Mouse (Mus musculus) fibroblast of lung, adult 2 months (primary cell): ENCODE measurements around the gene Phlpp1.

Experiments used
- DNase-seq: peaks from one replicate; pipeline ENCODE4 v3.0.0-alpha.2; 2011; ENCODE audit warnings: low read depth

Phlpp1 gene

DNA sequence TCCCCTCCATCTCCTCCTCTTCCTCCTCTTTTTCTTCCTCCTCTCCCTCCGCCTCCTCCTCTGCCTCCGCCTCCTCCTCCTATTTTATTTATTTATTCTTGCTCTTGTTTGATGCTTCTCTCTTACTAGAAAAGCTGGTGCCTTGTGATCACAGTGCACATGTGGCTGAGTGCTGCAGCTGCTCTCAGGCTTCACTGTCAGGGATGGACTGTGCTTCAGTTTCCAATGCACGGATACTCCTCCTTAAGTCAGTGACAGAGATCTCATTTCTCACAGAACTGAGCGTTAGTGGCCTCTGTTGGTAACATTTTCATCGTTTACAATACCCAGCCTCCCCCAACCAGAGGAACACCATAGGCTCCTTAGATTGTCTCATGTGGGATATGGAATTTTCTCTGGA lies 215.0 kb downstream of the Phlpp1 start:
- no peak for DNase-seq

GRCm38 (mm10) chr1:106387264-106387663 lies 215.7 kb downstream of the Phlpp1 start:
- no peak for DNase-seq

DNA sequence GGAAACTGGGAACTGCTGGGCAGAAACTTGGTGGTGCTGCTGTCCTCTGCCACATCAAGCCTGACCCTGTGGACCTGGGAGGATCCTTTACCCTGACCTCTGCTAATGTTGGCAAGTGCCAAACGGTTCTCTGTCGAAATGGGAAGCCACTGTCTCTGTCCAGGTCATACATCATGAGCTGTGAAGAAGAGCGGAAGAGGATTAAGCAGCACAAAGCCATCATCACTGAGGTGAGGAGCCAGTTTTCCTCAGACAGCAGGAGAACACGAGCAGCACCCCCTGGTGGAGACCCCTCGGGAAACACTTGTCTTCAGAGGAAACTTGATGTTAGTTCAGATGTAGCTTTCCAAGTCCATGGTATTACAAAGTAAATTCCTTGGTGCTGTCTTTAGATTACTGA lies 218.1 kb downstream of the Phlpp1 start:
- DNase-seq = peak; percentile 27

- no peak for DNase-seq
Observed at GRCm38 (mm10) chr1:106393072-106393471, 221.5 kb downstream of the Phlpp1 start.

DNA sequence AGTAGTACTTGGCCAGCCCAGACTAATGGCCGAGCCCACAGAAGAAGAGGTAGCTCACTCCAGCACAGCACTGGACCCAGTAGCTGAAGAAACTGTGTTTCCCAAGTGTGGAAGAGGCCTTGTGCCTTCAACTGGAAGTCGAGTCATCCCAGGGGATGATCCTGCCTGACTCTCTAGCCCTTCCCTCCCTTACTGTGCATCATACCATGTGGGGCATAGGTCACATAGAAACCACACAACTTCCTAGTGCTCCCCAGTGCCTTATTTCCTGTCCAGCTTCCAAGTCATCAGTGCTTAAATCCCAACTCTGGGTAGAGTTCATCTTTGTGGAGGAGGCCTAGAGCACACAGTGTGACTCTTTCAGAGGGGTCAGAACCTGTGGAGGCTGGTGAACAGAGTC lies 223.1 kb downstream of the Phlpp1 start:
- no peak for DNase-seq

GRCm38 (mm10) chr1:106395476-106395875 lies 223.9 kb downstream of the Phlpp1 start:
- peak; percentile 28 for DNase-seq

GRCm38 (mm10) chr1:106400900-106401634 lies 229.5 kb downstream of the Phlpp1 start:
- DNase-seq = peak; percentile 85

GRCm38 (mm10) chr1:106403011-106403501 lies 231.5 kb downstream of the Phlpp1 start:
- DNase-seq = no peak

- no peak for DNase-seq
Observed at GRCm38 (mm10) chr1:106406852-106407251, 235.3 kb downstream of the Phlpp1 start.

GRCm38 (mm10) chr1:106407963-106408440 lies 236.4 kb downstream of the Phlpp1 start:
- peak; percentile 21 for DNase-seq

GRCm38 (mm10) chr1:106410858-106411257 lies 239.3 kb downstream of the Phlpp1 start:
- DNase-seq = no peak

DNA sequence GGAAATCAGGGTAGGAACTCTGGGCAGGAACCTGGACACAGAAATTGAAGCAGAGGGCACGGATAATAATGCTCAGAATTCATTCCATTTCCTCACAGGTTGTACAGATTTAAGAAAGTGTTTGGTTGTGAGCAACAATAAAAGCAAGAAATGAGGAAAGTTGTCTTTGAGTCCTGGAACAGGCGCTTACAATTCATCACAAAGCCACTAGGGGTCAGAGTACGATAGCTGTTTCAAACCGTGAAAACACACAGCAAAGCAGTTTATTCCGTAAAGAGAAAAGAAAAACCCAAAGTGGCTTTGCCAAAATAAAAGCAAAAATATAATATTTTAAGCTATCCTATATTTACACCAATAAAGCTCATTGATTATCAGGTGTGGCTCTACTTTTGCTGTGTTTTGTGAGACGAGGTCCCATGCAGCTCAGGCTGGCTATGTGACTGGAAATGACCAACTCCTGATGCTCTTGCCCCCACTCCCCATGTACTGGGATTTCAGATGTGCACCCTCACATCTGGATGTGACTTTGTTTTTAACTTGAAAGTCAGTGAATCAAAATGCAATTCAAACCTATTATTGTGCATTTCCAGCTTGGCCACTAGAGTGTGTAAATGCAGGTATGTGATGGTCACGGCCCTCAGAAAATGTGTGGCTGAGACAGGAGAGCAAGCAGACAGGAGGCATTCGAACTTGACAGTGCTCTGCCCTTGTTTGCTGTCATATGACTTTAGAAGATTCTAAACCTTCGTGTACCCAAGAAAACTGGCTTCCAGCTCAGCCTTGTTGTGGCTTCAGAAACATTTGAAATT lies 253.8 kb downstream of the Phlpp1 start:
- DNase-seq = no peak

DNA sequence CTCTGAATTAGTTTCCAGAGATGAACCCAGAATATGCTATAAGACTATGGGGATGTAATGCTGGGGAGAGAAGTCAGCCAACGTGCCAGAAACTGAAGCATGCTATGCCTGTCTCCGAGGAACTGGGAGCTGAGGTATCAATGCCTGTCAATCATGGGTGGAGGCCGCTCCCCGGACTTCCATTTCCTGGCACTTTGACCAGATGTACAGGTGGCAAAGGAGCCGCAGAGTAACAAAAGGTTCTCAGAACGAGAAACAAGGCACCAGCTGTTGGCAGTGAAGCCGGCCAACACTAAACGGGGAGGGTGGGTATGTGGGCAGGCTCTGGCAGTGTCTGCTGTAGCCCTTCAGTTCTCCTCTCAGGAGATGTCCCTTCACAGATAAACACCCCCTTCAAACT lies 256.6 kb downstream of the Phlpp1 start:
- no peak for DNase-seq

GRCm38 (mm10) chr1:106428580-106428979 lies 257.0 kb downstream of the Phlpp1 start:
- DNase-seq = no peak

GRCm38 (mm10) chr1:106433580-106433979 lies 262.0 kb downstream of the Phlpp1 start:
- no peak for DNase-seq
